Mouse (Mus musculus): ENCODE data around the gene Mief2.

GRCm38 (mm10) chr11:60770776-60771175, 42.6 kb downstream of the Mief2 start:
- TF ChIP-seq TBP (IDR thresholded peaks at IDR 0.05; ENCODE audit: low read depth, low read length) (no peak), POLR2A (IDR thresholded peaks at IDR 0.05; ENCODE audit: control insufficient read depth in 1 of 2, insufficient read depth in 1 of 2, low read depth in 1 of 2, low read length in 2 of 2, poor library complexity in 1 of 2) (no peak), ZMIZ1 (IDR thresholded peaks at IDR 0.05; ENCODE audit: low read depth, low read length) (no peak), GATA1 (IDR thresholded peaks at IDR 0.05; ENCODE audit: low read depth, low read length) (no peak), JUND (IDR thresholded peaks at IDR 0.05; ENCODE audit: low read depth, low read length) (no peak), CTCF (IDR thresholded peaks at IDR 0.05 in 2 of 3, conservative IDR thresholded peaks at IDR 0.05 in 1 of 3; ENCODE audit: control insufficient read depth in 1 of 3, insufficient read depth in 1 of 3, low read depth in 2 of 3, low read length in 3 of 3, poor library complexity in 1 of 3, severe bottlenecking in 1 of 3) (no peak), KAT2A (conservative IDR thresholded peaks at IDR 0.05; ENCODE audit: low read depth, low read length) (no peak), EP300 (IDR thresholded peaks at IDR 0.05; ENCODE audit: low read depth in 1 of 2, low read length in 2 of 2) (no peak), TCF12 (IDR thresholded peaks at IDR 0.05; ENCODE audit: low read depth, low read length) (no peak), MEF2A (IDR thresholded peaks at IDR 0.05; ENCODE audit: extremely low read depth, insufficient replicate concordance, low read depth, low read length, poor library complexity, severe bottlenecking) (no peak), NRF1 (IDR thresholded peaks at IDR 0.05; ENCODE audit: insufficient read depth, low read depth, low read length, poor library complexity, severe bottlenecking) (no peak), ZC3H11A (IDR thresholded peaks at IDR 0.05; ENCODE audit: low read depth, low read length) (no peak), TAL1 (IDR thresholded peaks at IDR 0.05; ENCODE audit: low read length) (no peak), MYC (IDR thresholded peaks at IDR 0.05; ENCODE audit: low read depth, low read length) (no peak)

All from MEL (cell line).